Mouse (Mus musculus): ENCODE measurements around the gene Actl7a. TPM values are rescaled to one million over a fixed set of nuclear protein-coding genes. Genes with fewer than 3 reads are reported as not detected.

Gene Actl7a
- not detected in 2 replicates for polyA plus RNA-seq (2021; fragmentation: Nextera tagmentation)
- long read RNA-seq, experiment 1: 0 reads
- long read RNA-seq, experiment 2: 0 reads

DNA sequence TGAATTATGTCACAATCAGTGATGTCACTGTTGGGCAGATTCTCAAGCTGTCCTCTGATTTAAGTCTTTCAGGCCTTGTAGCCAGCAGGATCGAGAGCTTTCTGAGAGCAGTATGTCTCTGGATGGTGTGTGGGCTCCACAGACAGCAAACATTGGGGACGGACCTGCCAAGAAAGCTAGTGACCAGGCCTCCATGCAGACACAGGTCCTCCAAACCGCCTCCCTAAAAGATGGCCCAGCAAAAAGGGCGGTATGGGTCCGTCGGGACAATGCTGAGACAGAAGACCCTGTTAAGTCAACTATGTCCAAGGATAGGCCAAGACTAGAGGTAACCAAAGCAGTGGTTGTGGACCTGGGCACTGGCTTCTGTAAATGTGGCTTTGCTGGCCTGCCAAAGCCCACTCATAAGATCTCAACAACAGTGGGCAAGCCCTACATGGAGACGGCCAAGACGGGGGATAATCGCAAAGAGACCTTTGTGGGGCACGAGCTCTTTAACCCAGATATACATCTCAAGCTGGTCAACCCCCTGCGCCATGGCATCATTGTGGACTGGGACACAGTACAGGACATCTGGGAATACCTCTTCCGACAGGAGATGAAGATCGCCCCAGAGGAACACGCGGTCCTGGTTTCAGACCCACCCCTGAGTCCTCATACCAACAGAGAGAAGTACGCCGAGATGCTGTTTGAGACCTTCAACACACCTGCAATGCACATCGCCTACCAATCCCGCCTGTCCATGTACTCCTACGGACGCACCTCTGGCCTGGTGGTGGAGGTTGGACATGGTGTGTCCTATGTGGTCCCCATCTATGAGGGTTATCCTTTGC, at the start of gene Actl7a:
Actl7a (plus strand) TSS at position 51 of the 833 bp plus-strand sequence.

GRCm38 (mm10) chr4:56740020-56740485, 3.2 kb upstream of the Actl7a start, which contains the start of gene Gm26657:
Gene Gm26657, plus strand, starts transcription at chr4:56740070.

GRCm38 (mm10) chr4:56741041-56741493, 2.1 kb upstream of the Actl7a start, which contains the start of gene Actl7b:
Gene Actl7b, minus strand, starts transcription at chr4:56741443.

Other genes with a start within 250 kb of the Actl7a start
- gene Gm26657, start 3.3 kb upstream of the Actl7a start, polyA plus RNA-seq (2021; fragmentation: Nextera tagmentation): not detected in 2 replicates
- gene Actl7b, start 2.0 kb upstream of the Actl7a start, polyA plus RNA-seq (2021; fragmentation: Nextera tagmentation): not detected in 2 replicates
- gene Elp1, start 58.9 kb downstream of the Actl7a start, polyA plus RNA-seq (2021; fragmentation: Nextera tagmentation): 16.5 and 16.7 TPM in 2 replicates
- 7.2 and 9.1 TPM in 2 replicates for gene Fam206a, start 58.9 kb downstream of the Actl7a start, polyA plus RNA-seq (2021; fragmentation: Nextera tagmentation)
- gene Ctnnal1, start 121.8 kb downstream of the Actl7a start, polyA plus RNA-seq (2021; fragmentation: Nextera tagmentation): 3.3 and 3.9 TPM in 2 replicates
- 3.3 and 7.9 TPM in 2 replicates for gene Tmem245, start 204.0 kb downstream of the Actl7a start, polyA plus RNA-seq (2021; fragmentation: Nextera tagmentation)
- 27.0 and 37.6 TPM in 2 replicates for gene Frrs1l, start 247.0 kb downstream of the Actl7a start, polyA plus RNA-seq (2021; fragmentation: Nextera tagmentation)